Mouse (Mus musculus): ENCODE results near the gene Tbx19. TPM values are rescaled to one million over a fixed set of nuclear protein-coding genes. Genes with fewer than 3 reads are reported as not detected.

The Tbx19 gene
- not detected in 2 replicates for polyA plus RNA-seq (2015; fragmentation: Nextera tagmentation; extraction: Ambion mirVana)

DNA sequence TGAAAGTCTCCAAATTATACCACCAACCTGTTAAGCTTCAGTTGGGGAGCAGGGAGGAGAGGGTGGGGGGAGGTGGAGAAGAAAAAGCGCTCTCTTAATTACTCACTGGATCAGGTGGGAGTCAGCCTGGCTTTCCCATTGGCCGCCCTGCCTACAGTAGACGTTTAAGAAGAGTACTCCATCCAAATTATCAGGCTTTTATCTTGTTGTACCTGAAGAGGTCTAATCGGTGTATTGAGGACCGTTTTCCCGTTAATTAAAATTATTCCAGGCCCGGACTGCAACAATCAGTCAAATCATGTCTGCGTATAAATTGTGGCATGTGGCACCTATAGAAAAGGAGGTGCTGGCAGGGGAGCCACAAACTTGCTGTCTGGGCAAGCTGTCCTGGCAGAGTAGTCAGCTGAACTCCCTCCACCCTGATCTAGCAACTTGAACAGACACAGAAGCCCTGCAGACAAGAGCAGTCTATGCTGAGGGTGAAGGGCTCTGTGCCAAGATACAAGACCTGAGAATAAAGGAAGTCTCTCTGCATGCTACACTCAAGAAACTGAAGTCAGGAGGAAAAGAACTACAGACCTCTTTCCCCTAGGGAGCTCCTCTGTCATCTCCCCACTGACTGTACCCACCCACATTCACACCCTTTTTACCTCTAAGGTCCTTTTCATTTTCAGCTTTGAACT, at the start of gene Tbx19:
Gene Tbx19, minus strand, starts transcription at position 51 of the 683 bp plus-strand sequence.
- Histone ChIP-seq H3K9me3 (peaks cover 5% of the 10 kb centered on the region; the same call in 1 of the 2 replicates), H3K27ac (replicated peaks) (no peak within 1 kb of the TSS), H3K4me2 (no peak within 1 kb of the TSS), H3K36me3 (no peaks in the 10 kb centered on the region), H3K9ac (no peak within 1 kb of the TSS), H3K4me3 (no peak within 1 kb of the TSS), H3K27me3 (replicated peaks) (peaks cover 11% of the 10 kb centered on the region; the same call in 1 of the 2 replicates), H3K4me1 (peaks cover 4% of the 10 kb centered on the region)
- no peak for ATAC-seq (ENCODE audit: extremely low read depth, insufficient number of reproducible peaks, low FRiP score, low TSS enrichment)
- WGBS, result 82% methylated on average over 8 of the region's 8 CpGs

DNA sequence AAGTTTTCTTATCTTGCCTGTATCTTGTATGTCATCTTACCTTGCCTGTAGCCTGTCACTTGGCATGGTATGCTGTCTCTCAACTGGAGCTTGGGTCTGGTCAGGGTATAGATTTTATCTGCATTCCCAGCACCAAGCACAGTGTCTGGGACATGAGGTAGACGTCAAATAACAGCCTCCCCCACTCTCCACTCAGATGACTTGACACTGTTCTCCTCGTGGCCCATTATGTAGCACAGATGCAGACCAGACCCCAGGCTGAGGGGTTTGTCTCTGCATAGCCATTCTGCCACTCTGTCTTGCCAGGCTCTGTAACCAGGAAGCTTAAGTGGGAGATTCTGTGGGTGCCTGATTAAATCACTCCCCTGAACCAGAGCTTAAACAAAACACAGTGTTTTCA, 45.0 kb upstream of the Tbx19 start:
- no peak overlapping the region for H3K4me3 ChIP-seq
- no peak for ATAC-seq (ENCODE audit: extremely low read depth, insufficient number of reproducible peaks, low FRiP score, low TSS enrichment)
- H3K27ac ChIP-seq (replicated peaks), result no peak overlapping the region
- WGBS, result 4% methylated on average over 2 of the region's 2 CpGs
- no peaks in the 10 kb centered on the region for H3K9me3 ChIP-seq
- no peaks in the 10 kb centered on the region for H3K36me3 ChIP-seq
- H3K9ac ChIP-seq, result no peak overlapping the region
- no peaks in the 10 kb centered on the region for H3K27me3 ChIP-seq (replicated peaks)
- H3K4me2 ChIP-seq, result no peak overlapping the region
- peaks cover 14% of the 10 kb centered on the region for H3K4me1 ChIP-seq

DNA sequence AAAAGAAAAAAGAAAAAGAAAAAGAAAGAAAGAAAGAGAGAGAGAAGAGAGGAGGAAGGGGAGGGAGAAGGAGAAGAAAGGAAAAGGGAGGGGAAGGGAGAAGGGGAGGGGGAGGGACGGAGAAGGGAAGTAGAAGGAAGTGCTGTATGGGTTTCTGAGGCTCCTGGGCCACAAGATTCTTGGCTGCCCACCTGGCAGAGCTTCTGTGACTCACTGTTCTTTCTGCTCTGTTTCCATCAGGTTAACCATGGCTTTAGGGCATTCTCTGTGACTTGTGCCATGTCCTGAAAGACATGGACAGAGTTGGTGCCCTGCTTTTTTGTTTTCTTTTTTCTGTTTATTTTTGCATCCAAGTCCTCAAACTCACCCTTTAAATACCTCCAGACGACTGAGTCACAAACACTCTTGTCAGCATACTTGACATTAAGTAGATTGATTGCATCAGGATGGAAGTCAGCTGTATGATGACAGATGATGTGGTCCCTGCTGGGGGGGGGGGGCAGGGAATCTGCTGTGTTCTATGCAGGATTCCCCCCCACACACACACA, 43.0 kb upstream of the Tbx19 start:
- no peaks in the 10 kb centered on the region for H3K9me3 ChIP-seq
- no peak overlapping the region for H3K4me3 ChIP-seq
- no peaks in the 10 kb centered on the region for H3K36me3 ChIP-seq
- H3K27ac ChIP-seq (replicated peaks), result no peak overlapping the region
- H3K9ac ChIP-seq, result no peak overlapping the region
- H3K27me3 ChIP-seq (replicated peaks), result no peaks in the 10 kb centered on the region
- H3K4me2 ChIP-seq, result no peak overlapping the region
- 18% methylated on average over 2 of the region's 2 CpGs for WGBS
- no peak for ATAC-seq (ENCODE audit: extremely low read depth, insufficient number of reproducible peaks, low FRiP score, low TSS enrichment)
- peaks cover 10% of the 10 kb centered on the region for H3K4me1 ChIP-seq

DNA sequence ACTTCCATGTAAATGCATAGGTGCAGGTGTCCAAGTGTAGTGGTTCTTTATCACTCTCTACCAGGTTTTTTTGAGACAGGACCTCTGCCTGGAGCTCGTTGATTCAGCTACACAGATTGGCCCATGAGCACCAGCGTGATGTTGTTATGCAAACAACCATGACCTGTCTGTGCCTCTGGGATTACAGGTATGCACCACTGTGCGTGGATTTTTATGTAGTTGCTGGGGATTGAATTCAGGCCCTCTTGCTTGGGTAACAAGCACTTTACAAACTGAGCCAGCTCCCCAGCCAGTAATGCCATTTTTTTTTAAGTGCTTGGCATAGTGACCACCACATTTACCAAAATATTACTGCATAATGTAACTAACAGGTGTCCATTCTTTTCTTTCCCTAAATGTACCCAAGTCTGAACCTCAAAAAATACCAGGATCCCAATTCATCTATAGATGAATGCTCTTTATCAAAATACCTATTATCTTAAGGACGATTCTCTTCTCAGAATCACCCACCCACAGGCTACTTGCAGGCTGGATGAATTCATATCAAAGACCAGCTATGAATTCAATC, 41.0 kb upstream of the Tbx19 start:
- Histone ChIP-seq H3K36me3 (no peaks in the 10 kb centered on the region), H3K4me3 (no peak overlapping the region), H3K9me3 (no peaks in the 10 kb centered on the region), H3K27ac (replicated peaks) (no peak overlapping the region), H3K27me3 (replicated peaks) (no peaks in the 10 kb centered on the region), H3K4me2 (no peak overlapping the region), H3K9ac (no peak overlapping the region), H3K4me1 (peaks cover 14% of the 10 kb centered on the region)
- no peak for ATAC-seq (ENCODE audit: extremely low read depth, insufficient number of reproducible peaks, low FRiP score, low TSS enrichment)
- WGBS, result 71% methylated on average over 4 of the region's 4 CpGs

DNA sequence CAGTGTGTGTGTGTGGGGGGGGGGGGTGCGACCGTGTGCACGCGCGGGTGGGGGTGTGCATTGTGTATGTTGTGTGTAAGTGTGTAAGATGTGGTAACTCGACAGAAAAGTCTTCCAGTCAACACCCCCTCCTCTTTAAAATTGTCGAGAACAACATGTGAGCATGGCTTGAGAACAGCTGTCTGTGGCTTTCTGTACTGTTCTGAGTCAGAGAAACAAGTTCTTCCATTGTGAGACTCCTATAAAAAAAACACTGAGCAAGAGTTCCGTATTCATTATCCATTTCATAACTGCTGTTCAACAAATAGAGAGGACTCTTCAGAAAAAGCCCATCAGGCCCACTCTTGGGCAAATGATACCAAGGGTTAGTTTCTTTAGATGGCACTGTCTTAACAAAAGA, 40.2 kb upstream of the Tbx19 start:
- no peak overlapping the region for H3K4me3 ChIP-seq
- no peak for ATAC-seq (ENCODE audit: extremely low read depth, insufficient number of reproducible peaks, low FRiP score, low TSS enrichment)
- H3K4me2 ChIP-seq, result no peak overlapping the region
- no peaks in the 10 kb centered on the region for H3K9me3 ChIP-seq
- H3K27me3 ChIP-seq (replicated peaks), result no peaks in the 10 kb centered on the region
- WGBS, result 71% methylated on average over 8 of the region's 8 CpGs
- H3K4me1 ChIP-seq, result peaks cover 8% of the 10 kb centered on the region
- H3K36me3 ChIP-seq, result no peaks in the 10 kb centered on the region
- H3K27ac ChIP-seq (replicated peaks), result no peak overlapping the region
- H3K9ac ChIP-seq, result no peak overlapping the region

DNA sequence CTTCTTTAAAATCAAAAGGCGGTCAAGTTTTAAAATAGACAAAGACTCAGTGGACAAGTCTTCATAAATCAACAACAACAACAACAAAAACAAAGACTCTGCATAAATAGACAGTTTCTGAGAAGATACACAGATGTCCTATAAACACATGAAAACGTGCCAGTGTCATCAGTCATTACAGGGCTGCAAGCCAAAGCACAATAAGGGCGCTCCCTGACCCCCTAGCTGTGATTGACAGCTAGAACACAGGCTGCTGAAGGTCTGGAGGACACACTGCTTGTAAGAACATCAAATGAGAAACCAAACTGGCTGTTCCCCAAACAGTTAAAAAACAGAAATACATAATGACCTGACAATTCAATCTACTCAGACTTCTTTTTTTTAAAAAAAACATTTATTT, 39.1 kb upstream of the Tbx19 start:
- no peak for ATAC-seq (ENCODE audit: extremely low read depth, insufficient number of reproducible peaks, low FRiP score, low TSS enrichment)
- WGBS, result 71% methylated on average over 3 of the region's 3 CpGs

DNA sequence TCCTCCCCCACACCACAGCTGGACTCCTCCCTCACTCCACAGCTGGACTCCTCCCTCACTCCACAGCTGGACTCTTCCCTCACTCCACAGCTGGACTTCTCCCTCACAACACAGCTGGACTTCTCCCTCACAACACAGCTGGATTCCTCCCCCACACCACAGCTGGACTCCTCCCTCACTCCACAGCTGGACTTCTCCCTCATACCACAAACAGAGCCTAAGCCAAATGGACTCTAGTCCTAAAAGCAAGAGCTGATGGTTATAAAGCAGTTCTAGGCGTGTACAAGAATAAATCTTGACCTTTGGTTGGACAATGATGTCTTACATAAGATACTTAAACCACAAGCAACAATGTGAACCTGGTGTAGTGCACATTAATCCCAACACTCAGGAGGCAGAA, 38.4 kb upstream of the Tbx19 start:
- Histone ChIP-seq H3K9me3 (no peaks in the 10 kb centered on the region), H3K27me3 (replicated peaks) (no peaks in the 10 kb centered on the region), H3K36me3 (no peaks in the 10 kb centered on the region), H3K4me1 (peaks cover 15% of the 10 kb centered on the region), H3K4me2 (no peak overlapping the region), H3K4me3 (no peak overlapping the region), H3K9ac (no peak overlapping the region), H3K27ac (replicated peaks) (no peak overlapping the region)
- no peak for ATAC-seq (ENCODE audit: extremely low read depth, insufficient number of reproducible peaks, low FRiP score, low TSS enrichment)
- 60% methylated on average over 1 of the region's 1 CpGs for WGBS

More for the DNA sequence above, 39.1 kb upstream of the Tbx19 start:
- H3K27ac ChIP-seq (replicated peaks), result no peak overlapping the region
- H3K27me3 ChIP-seq (replicated peaks), result no peaks in the 10 kb centered on the region
- no peak overlapping the region for H3K9ac ChIP-seq
- H3K36me3 ChIP-seq, result no peaks in the 10 kb centered on the region
- H3K4me3 ChIP-seq, result no peak overlapping the region
- H3K9me3 ChIP-seq, result no peaks in the 10 kb centered on the region
- H3K4me1 ChIP-seq, result peaks cover 14% of the 10 kb centered on the region
- no peak overlapping the region for H3K4me2 ChIP-seq

DNA sequence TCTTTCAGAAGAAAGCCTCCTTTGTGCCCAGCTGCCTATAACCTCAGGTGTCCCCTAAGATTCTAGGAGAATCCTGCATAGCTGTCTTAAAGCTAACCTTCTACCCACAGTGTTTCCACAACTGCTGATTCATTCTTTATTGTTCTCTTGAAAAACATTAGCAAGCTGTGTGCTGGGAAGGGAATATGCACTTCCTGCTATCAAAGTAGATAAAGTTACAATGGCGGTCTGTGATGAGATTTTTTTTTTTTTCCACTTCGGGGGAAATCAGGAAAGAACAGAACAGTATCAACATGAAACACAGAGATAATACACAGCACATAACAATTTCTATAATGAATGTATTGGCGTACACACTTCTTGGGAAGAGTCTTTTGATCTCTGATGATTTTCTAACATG, 37.3 kb upstream of the Tbx19 start:
- peak overlapping the region; percentile 62 for H3K27ac ChIP-seq (replicated peaks)
- 50% methylated on average over 3 of the region's 3 CpGs for WGBS
- H3K27me3 ChIP-seq (replicated peaks), result no peaks in the 10 kb centered on the region
- peaks cover 24% of the 10 kb centered on the region for H3K4me1 ChIP-seq
- no peak overlapping the region for H3K9ac ChIP-seq
- 0 out of 2 replicates have a peak overlapping the region, but pooled peaks have one; percentile 5 for H3K4me2 ChIP-seq
- no peaks in the 10 kb centered on the region for H3K9me3 ChIP-seq
- ATAC-seq (ENCODE audit: extremely low read depth, insufficient number of reproducible peaks, low FRiP score, low TSS enrichment), result no peak
- H3K36me3 ChIP-seq, result no peaks in the 10 kb centered on the region
- H3K4me3 ChIP-seq, result no peak overlapping the region

DNA sequence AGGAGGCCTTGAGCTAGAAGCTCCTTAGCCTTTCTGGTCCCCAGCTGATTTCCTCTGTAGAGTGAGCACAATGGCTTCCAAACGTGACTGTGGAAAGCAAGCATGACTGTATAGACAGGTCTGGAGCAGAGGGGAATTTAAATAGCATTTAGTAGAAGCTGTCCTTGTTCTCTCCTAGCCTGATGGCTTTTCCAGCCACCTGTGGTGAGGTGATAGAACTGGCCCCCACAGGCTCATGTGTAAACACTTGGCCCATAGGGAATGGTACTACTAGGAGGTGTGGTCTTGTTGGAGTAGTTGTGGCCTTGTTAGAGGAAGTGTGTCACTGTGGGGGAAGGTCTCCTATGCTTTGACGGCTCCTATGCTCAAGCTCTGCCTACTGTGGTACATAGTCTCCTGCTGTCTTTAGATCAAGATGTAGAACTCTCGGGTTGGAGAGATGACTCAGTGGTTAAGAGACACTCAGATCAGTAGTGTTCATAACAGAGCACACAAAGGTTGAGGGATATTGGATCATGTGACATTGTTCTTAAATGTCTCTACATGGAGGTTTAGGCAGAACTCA, 34.9 kb upstream of the Tbx19 start:
- Histone ChIP-seq H3K4me2 (no peak overlapping the region), H3K9me3 (no peaks in the 10 kb centered on the region), H3K9ac (no peak overlapping the region), H3K4me1 (peaks cover 40% of the 10 kb centered on the region), H3K27ac (replicated peaks) (no peak overlapping the region), H3K36me3 (peaks cover 3% of the 10 kb centered on the region; the same call in 1 of the 2 replicates), H3K4me3 (no peak overlapping the region), H3K27me3 (replicated peaks) (no peaks in the 10 kb centered on the region)
- ATAC-seq (ENCODE audit: extremely low read depth, insufficient number of reproducible peaks, low FRiP score, low TSS enrichment), result no peak
- 74% methylated on average over 3 of the region's 3 CpGs for WGBS

DNA sequence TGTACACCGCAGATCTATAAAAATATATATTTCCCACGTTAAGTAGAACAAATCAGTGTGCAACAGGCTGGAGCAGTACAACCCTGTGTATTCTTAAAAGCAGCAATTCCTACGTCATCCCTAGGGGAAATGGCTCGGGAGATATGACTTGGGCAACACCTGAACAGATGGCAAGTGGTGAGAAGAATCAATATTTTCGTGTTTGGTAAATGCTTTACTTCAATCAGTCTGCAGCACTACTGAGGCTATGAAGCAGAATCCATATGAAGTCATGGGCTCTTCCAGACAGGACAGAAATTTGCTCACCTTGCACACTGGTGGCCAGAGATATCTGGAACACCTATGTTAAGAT, 34.1 kb upstream of the Tbx19 start:
- no peak for ATAC-seq (ENCODE audit: extremely low read depth, insufficient number of reproducible peaks, low FRiP score, low TSS enrichment)
- H3K4me3 ChIP-seq, result peak overlapping the region; percentile 88
- peak overlapping the region; percentile 91 for H3K27ac ChIP-seq (replicated peaks)
- H3K4me1 ChIP-seq, result peaks cover 48% of the 10 kb centered on the region
- peak overlapping the region; percentile 94 for H3K9ac ChIP-seq
- H3K4me2 ChIP-seq, result peak overlapping the region; percentile 86
- WGBS, result 10% methylated on average over 5 of the region's 5 CpGs
- no peaks in the 10 kb centered on the region for H3K27me3 ChIP-seq (replicated peaks)
- H3K36me3 ChIP-seq, result peaks cover 4% of the 10 kb centered on the region; the same call in 1 of the 2 replicates
- H3K9me3 ChIP-seq, result no peaks in the 10 kb centered on the region

DNA sequence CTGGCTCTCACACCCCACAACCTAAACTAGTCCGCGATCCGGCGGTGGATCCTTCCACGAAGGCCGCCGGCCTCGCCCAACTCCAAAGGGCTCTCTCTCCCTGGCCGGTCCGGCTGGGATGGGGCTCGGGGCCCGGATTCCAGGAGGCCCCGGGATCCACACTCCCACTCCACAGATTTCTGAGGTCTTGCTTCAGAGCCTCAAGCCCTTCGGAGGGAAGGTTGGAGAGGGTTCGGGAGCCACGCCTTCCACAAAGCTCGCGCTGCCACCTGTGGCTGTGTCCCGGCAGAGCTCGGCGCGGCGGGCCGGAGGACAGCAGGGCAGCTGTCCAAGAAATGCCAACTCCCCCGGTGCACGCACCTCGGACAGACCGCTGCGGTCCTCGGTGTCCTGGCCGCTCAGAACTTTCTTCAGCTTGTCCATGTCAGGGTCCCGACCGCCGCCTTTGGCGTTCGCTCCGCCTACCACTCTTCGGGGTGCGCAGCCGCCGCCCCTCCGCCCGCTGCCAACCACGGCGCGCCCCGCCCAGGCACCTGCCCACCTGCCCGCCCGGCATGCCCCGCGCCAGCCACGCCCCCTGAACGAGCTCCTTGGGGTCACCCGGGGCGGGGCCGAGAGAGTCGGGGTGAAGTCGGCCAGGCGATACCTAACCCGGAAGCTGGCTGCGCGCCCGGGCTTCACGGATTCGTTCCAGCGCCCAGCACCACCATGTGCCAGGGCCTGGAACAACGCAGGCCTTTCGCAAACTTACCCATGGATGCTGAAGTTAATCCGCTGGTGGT, 33.5 kb upstream of the Tbx19 start, which contains the start of gene Sft2d2:
Gene Sft2d2, minus strand, starts transcription at position 559 of the 782 bp plus-strand sequence.
- no peaks in the 10 kb centered on the region for H3K27me3 ChIP-seq (replicated peaks)
- peak; percentile 91 for ATAC-seq (ENCODE audit: extremely low read depth, insufficient number of reproducible peaks, low FRiP score, low TSS enrichment)
- under 1% methylated on average over 68 of the region's 69 CpGs for WGBS
- H3K27ac ChIP-seq (replicated peaks), result peak within 1 kb of the TSS; percentile 91
- no peaks in the 10 kb centered on the region for H3K9me3 ChIP-seq
- H3K36me3 ChIP-seq, result peaks cover 4% of the 10 kb centered on the region; the same call in 1 of the 2 replicates
- peaks cover 54% of the 10 kb centered on the region for H3K4me1 ChIP-seq
- peak within 1 kb of the TSS; percentile 88 for H3K4me3 ChIP-seq
- peak within 1 kb of the TSS; percentile 86 for H3K4me2 ChIP-seq
- peak within 1 kb of the TSS; percentile 94 for H3K9ac ChIP-seq

Data from heart, embryonic 13.5 days (tissue).